Mouse (Mus musculus): Measurements from ENCODE around the gene Ap1s3. TPM values are rescaled to one million over a fixed set of nuclear protein-coding genes. Genes with fewer than 3 reads are reported as not detected.

Gene Ap1s3
- 10 to 100 TPM; 33.2 to 38.4 TPM for total RNA-seq (2023)

DNA sequence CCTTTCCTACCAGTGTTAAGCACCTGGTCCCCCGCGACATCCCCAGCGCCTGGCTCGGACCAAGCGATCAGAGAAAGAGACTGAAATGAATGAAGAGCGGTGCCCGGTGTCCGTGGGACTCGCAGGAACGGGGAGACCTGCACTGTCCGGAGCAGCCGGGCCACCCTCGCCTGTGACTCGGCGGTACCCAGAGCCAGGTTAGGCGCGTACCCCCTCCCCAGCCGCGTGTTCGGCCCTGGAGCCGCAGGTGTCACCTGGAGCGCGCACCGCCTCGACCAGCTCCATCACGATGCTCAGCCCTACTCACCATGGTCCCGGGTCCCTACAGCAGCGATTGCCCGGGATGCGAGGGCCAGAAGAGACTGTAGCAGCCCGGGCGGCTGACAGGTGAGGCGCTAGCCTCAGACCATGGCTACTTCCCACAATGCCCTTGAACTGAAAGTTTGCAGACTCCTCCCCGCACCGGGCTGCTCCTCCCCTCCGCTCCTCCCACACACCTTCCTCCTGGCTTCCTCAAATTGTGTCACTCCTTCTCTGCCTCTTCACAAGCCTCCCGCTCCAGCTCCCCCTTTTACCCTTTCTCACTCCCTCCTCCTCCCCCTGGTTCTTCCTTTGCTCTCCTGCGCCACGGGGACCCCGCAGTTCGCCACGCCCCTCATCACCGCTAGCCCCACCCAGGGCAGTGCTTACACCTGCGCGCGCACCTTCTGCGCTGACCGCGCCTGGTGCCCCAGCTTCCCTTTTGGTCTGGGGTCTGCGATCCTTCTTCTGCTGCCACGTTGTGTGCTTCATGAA is at the start of gene Ap1s3:
Ap1s3 (minus strand) TSS at position 430 of the 795 bp plus-strand sequence.

Other genes with a start within 250 kb of the Ap1s3 start
- gene Scg2, start 231.9 kb downstream of the Ap1s3 start, total RNA-seq (2023) = not detected
- gene Mrpl44, start 104.0 kb upstream of the Ap1s3 start, total RNA-seq (2023) = 10 to 100 TPM; 15.2 to 18.5 TPM
- 10 to 100 TPM; 44.5 to 48.1 TPM for gene Wdfy1, start 104.2 kb upstream of the Ap1s3 start, total RNA-seq (2023)
- gene Serpine2, start 189.2 kb upstream of the Ap1s3 start, total RNA-seq (2023) = 1 to 10 TPM; 3.6 to 3.9 TPM

Measured in B cell, adult 67 days (primary cell).